Mouse (Mus musculus): Measurements from ENCODE around the gene Nup153. TPM values are rescaled to one million over a fixed set of nuclear protein-coding genes. Genes with fewer than 3 reads are reported as not detected.

Nup153 gene
- total RNA-seq, 1 experiment from 2014 or later, result 62.9 TPM

DNA sequence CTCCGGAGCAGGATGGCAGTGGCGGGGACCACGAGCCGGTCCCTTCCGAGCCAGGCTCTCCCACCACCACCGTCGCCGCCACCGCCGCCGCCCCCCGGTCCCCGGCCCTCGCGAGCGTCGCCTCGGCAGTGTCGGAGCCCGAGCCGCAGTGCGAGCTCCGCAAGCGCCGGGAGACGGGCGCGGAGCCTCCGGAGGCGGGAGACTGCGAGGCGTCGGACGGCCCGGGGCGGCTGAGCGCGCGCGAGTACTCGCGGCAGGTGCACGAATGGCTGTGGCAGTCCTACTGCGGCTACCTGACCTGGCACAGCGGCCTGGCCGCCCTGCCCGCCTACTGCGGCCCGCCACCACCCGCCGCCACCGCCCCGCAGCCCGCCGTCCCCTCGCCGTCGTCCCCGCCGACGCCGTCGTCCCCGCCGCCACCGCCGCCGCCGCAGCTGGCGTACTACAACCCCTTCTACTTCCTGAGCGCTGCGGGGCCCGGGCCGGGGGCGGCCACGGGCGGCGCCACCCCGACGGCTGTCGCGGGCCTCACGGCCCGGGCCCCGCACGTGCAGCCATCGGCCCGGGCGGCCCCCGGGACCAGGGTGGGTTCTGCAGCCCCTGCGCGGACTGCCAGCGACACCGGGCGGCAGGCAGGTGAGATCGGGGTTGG is 58.0 kb downstream of the Nup153 start:
- peak; percentile 50 for DNase-seq

- DNase-seq, result peak; percentile 96
These were observed 58.6 kb downstream of the Nup153 start, which contains the start of gene Fam8a1 for GRCm38 (mm10) chr13:46669048-46669619. Gene Fam8a1 (plus strand): TSS chr13:46669522.

- peak; percentile 15 for DNase-seq
These were observed 64.2 kb downstream of the Nup153 start for GRCm38 (mm10) chr13:46663461-46663964.

DNA sequence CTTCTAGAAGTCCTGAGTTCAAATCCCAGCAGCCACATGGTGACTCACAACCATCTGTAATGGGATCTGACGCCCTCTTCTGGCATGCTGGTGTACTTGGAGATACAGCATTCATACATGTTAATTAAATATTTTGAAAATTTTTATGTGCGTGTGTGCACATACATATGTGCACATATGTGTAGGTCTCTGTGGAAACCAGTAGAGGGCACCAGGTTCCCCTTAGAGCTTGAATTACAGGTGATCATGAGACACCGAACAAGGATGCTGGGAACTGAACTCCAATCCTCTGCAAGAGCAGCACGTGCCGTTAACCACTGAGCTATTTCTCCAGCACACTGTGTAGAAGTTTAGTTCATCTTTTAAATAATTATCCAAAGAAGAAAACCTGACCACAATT is 68.5 kb downstream of the Nup153 start:
- DNase-seq, result no peak

DNA sequence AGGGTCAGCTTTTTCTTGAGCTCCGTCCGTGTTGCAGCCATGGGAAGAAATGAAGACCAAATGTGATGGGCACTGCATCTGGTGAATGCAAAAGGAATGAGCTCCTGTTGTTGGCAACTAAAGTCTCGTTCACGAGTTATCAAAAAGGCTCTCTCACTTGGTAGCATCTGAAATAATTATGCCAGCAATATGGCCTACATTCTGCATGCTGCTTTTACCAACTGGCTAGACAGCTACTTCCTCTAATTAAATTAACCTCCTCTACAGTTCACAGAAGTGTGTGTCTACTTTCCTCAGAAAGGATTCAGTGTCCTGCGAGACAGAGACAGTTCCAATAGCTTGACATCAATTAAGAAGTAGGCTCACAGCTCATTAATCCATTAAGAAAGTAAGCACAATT is 73.2 kb downstream of the Nup153 start:
- no peak for DNase-seq

- DNase-seq, result no peak
These were observed 74.1 kb downstream of the Nup153 start for GRCm38 (mm10) chr13:46653671-46654070.

DNA sequence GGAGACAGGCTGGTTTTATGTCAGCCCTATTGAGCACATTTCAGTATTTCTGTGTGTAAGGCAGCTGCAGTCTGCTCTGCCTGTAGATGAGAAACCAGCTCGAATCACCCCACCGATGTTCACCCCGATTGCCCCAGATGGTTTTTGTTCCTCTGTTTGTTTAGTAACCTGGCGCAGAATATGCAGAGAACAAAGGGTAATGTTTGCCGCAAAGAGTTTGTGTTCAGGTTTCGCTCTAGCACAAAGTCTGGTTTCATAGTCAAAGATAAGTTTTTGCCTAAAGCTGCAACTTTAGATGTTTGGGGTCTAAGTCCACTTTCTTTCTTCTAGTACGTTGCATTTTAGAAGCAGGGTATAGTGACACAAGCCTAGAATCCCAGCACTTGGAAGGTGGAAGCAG is 75.1 kb downstream of the Nup153 start:
- no peak for DNase-seq

GRCm38 (mm10) chr13:46651853-46652252 is 75.9 kb downstream of the Nup153 start:
- no peak for DNase-seq

GRCm38 (mm10) chr13:46645476-46645875 is 82.3 kb downstream of the Nup153 start:
- DNase-seq, result no peak

DNA sequence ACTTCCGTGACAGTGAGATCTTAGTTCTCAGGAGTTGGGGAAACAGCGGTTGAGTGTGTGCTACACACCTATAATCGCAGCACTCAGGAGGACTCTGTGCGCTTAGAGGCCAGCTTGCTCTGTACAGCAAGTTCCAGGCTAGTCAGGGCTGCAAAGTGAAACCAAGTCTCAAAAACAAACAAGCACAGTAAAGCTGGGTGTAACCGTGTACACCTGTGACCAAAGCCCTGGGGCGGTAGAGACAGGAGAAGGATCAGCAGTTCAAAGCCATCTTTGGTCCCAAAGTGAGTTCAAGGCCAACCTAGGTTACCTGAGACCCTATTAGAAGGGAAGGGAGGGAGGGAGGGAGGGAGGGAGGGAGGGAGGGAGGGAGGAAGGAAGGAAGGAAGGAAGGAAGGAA is 83.6 kb downstream of the Nup153 start:
- no peak for DNase-seq

- no peak for DNase-seq
These were observed 85.4 kb downstream of the Nup153 start for GRCm38 (mm10) chr13:46642318-46642717.

- no peak for DNase-seq
These were observed 86.9 kb downstream of the Nup153 start for GRCm38 (mm10) chr13:46640608-46641468.

DNA sequence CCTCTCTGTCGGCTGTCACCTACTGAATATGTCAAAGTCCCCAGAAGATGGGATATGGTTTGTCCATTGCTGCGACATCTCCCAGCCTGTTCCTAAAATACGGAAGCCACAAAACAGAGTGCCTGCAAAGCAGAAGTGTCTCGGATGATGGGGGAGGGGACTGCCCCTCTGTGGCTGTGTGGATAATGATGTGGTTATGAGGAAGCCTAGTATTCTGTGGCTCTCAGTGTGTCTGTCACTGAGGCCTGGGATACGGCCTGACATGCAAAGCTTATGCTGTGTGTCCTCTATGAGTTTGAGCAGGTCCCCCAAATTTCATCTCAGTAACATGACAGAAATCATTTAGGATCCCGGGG is 93.6 kb downstream of the Nup153 start:
- no peak for DNase-seq

GRCm38 (mm10) chr13:46633320-46634132 is 94.2 kb downstream of the Nup153 start:
- DNase-seq, result no peak

- DNase-seq, result no peak
These were observed 94.9 kb downstream of the Nup153 start for GRCm38 (mm10) chr13:46632796-46633195.

Other genes starting within 250 kb of the Nup153 start
- gene Cap2, start 226.1 kb downstream of the Nup153 start, total RNA-seq (2021), result 2.4 and 3.0 TPM in 2 replicates
- 45.5 and 47.1 TPM in 2 replicates for gene Fam8a1, start 58.4 kb downstream of the Nup153 start, total RNA-seq (2021)
- gene Kif13a, start 201.9 kb upstream of the Nup153 start, total RNA-seq (2021), result 27.4 and 32.3 TPM in 2 replicates